11 mouse cellular contexts compared by ENCODE assay signal in the genomic region with DNA sequence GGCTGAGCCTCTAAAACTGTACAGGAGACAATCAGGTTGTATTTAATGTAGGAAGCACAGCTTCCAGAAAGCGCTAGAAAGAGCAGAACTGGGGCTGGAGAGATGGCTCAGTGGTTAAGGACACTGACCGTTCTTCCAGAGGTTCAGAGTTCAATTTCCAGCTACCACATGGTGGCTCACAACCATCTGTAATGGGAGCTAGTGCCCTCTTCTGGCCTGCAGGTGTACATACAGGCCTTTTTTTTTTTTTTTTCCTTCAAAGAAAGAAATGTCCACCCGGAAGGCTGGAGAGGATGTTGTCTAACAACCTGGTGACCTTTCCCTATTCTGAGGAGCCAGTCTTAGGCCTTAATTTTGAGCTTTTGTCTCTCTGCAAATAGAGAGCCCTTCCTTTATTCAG. TPM values are rescaled to one million over a fixed set of nuclear protein-coding genes. Genes with fewer than 3 reads are reported as not detected.
A peak's percentile ranks its signal among the peaks of the same experiment; 100 is the strongest.
DNase-seq lines count a peak whose midpoint lies in the region; ATAC-seq and TF ChIP-seq lines count a peak whose summit lies in the region.
"Had no signal": no experiment of that assay in that cellular context is flagged by ENCODE, and none has a peak within 500 bp of the region (broad histone marks: within the 10 kb centered on the region; RNA-seq: fewer than 3 reads in every experiment).

No protein-coding gene starts in this region.

- H3K4me3 ChIP-seq in layer of hippocampus, adult 2 months, result no peak overlapping the region
- H3K4me3 ChIP-seq: embryonic facial prominence, embryonic 12.5 days; forebrain, embryonic 15.5 days had no signal

- DNase-seq in CD4-positive, CD25-positive, alpha-beta regulatory T cell, adult 2 months (ENCODE audit: low read depth, low spot score), result peak; percentile 45
- no peak for DNase-seq in layer of hippocampus, adult 2 months (ENCODE audit: low spot score in 2 of 2)
- no peak for DNase-seq in layer of hippocampus, postnatal 14 days (ENCODE audit: low spot score in 2 of 2)
- DNase-seq in 3T3-L1 (ENCODE audit: low read depth, low spot score) (peak; percentile 36), ZHBTc4 (ENCODE audit: low read depth, low spot score) (peak; percentile 70)
- no peak for DNase-seq in layer of hippocampus, postnatal 36 days
- DNase-seq: gastrocnemius, postnatal 36 days had no signal

- no peak overlapping the region for H3K27ac ChIP-seq in layer of hippocampus, adult 2 months
- H3K27ac ChIP-seq: embryonic facial prominence, embryonic 12.5 days; forebrain, embryonic 15.5 days had no signal

- no peak for ATAC-seq in CD4-positive, CD25-positive, alpha-beta regulatory T cell, adult 4 months
- ATAC-seq in erythroblast, adult 5-6 weeks (replicated peaks; ENCODE audit: low FRiP score, poor library complexity, severe bottlenecking), result no peak
- ATAC-seq: forebrain, embryonic 15.5 days had no signal

- TF ChIP-seq CTCF in layer of hippocampus, adult 2 months (conservative IDR thresholded peaks at IDR 0.05), result peak; percentile 72

RNA-seq across cellular contexts. Expression of a gene that starts 50.5 kb away (rescaled TPM):
- polyA plus RNA-seq in CD4-positive, CD25-positive, alpha-beta regulatory T cell, adult 4 months (2017; shearing (Covaris generic)), result 10 to 100 TPM; 26.5 to 40.1 TPM
- 10 to 100 TPM; 17.0 to 17.6 TPM for total RNA-seq in layer of hippocampus, adult 2 months (2021)
- 10 to 100 TPM; 16.6 to 18.2 TPM for total RNA-seq in layer of hippocampus, postnatal 14 days (2021)
- 3.1 and 3.5 TPM in 2 replicates for total RNA-seq in erythroblast, adult 5-6 weeks (2015; ENCODE audit: low replicate concordance)
- 4.2 and 4.3 TPM in 2 replicates for total RNA-seq in erythroblast, adult 5-6 weeks (2017; ENCODE audit: low replicate concordance)
- total RNA-seq in layer of hippocampus, postnatal 36 days (2021), result 10 to 100 TPM; 15.8 to 16.0 TPM

Comparison
In these comparisons a context has a peak if more than half of its experiments do, and no peak if none do; other contexts are left out.
1. DNase-seq: peak in CD4-positive, CD25-positive, alpha-beta regulatory T cell, adult 2 months (single experiment), 3T3-L1 (single experiment) and ZHBTc4 (single experiment); none in layer of hippocampus, adult 2 months (0 of 2), layer of hippocampus, postnatal 14 days (0 of 2) and layer of hippocampus, postnatal 36 days (0 of 2).